Mouse (Mus musculus) ES-E14 (cell line): Measurements from ENCODE around the gene Dab1.

Experiments used
- CHD2 ChIP-seq: IDR thresholded peaks from 2 replicates; pipeline ENCODE4 v1.6.1; 2014; ENCODE audit warnings: mild to moderate bottlenecking, low read depth, low read length, inconsistent platforms
- HCFC1 ChIP-seq: IDR thresholded peaks from 2 replicates; pipeline ENCODE4 v1.6.1; 2012; ENCODE audit warnings: low read length, inconsistent platforms, borderline replicate concordance; ENCODE audit not compliant: insufficient read depth
- MAFK ChIP-seq: IDR thresholded peaks from 2 replicates; pipeline ENCODE4 v1.6.1; 2014; ENCODE audit warnings: mild to moderate bottlenecking, low read depth, low read length, inconsistent platforms; ENCODE audit not compliant: insufficient read depth
- ZNF384 ChIP-seq: IDR thresholded peaks from 2 replicates; pipeline ENCODE4 v1.6.1; 2012; ENCODE audit warnings: low read depth, low read length, inconsistent platforms

- no peak for TF ChIP-seq HCFC1
- no peak for TF ChIP-seq CHD2
- TF ChIP-seq MAFK: no peak
- TF ChIP-seq ZNF384: no peak
Measured at GRCm38 (mm10) chr4:104766065-104766464, 1146.9 kb downstream of the Dab1 start, which contains the start of gene C8b.
